Mouse (Mus musculus): Measurements from ENCODE around the gene Asb16. TPM values are rescaled to one million over a fixed set of nuclear protein-coding genes. Genes with fewer than 3 reads are reported as not detected.

The Asb16 gene
- polyA plus RNA-seq (2012; rRNA removed): 0.37 and 0.42 TPM in 2 replicates

DNA sequence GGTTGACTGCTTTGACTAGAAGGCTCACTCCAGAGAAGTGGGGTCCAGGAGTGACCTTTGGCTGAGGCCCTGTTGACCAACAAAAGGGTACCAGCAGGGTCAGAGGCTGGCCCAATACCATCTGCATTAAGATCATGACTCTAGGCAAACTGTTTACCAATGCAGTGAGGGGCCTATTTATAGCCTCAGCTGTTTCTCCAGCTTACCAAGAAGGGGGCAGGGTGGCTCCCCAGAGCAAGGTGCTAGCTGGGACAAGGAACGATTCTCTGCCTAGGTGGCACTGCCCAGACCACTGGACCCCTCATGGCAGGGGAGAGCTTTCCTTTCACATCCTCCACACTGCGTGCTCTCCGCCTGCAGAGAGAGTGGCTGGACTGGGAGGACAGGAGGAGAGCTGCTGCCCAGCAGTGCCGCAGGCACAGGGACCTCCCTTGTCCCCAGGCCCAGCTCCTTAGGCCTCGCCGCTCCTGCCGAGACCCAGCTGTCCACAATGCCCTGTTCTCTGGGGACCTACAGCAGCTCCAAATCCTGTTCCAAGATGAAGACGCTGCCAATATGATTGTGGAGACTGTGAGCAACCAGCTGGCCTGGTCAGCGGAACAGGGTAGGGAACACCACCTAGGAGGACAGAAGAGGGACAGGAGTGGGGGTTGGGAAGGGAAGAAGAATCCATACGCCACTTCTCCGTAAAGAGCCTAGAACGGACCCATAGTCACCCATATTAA is at the start of gene Asb16:
Asb16 (plus strand) TSS at position 224 of the 725 bp plus-strand sequence.

DNA sequence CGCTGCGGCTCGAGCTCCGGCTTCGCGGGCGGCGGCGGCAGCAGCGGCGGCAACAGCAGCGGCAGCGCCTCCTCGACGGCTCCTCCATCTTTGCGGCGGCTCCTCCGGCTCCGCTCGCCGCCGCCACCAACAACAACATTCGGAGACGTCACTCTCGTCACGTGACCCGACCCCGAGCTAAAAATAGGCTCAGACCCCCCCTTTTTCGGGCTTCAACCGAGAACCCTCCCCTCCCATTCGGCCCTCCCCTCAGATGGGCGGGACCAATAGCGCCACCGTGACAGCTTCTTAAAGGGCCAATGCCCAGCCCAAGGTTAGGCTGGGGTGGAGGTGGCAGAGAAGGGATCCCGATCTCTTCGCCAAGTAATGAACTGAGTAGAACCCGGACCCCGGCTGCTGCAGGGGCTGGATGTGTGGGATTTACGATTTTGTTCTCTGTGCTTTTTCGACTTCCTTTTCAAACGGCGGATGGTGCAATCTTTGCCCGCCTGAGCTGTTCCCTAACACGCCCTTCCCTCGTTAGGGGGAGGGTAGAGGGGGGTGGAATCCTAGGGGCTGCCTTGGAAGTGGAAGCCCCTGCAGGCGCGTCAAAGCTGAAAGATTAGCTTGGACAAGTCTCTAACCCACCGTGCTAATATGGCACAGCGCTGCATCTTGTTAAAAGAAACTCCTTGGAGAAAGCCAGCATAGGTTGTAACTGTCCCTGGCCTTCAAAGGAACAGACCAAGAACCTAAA is 38.4 kb upstream of the Asb16 start, which contains the start of gene Hdac5:
Hdac5 (minus strand) TSS at position 161 of the 736 bp plus-strand sequence.

DNA sequence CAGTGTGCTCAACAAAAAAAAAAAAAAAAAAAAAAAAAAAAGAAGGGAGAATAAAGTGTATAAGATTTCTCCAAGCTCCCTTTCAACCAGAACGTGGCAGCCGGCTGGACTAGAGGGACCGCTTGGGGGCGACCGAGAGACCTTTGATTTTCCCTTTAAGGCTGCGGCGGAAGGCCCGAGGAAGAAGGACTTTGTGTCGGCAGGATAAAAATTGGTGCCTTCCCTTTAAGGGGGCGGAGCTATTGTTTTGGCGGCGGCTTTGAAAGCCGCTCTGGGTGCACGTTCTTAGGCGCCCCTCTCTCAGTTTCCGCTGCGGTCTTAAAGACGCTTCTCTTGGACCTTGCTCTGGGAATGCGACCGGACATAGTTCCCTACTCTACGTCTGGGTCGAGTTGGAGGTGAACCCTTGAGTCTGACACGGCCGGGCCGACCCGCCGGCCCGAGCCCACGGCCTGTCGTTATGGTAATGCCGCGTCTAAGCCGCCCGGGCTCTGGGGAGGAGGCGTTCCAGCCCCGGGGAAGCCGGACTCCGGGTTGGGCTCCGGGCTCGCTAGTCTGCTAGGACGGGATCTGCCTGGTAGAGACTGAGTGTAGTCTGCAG is 19.8 kb upstream of the Asb16 start, which contains the start of gene BC030867:
BC030867 (plus strand) TSS at position 253 of the 601 bp plus-strand sequence.

DNA sequence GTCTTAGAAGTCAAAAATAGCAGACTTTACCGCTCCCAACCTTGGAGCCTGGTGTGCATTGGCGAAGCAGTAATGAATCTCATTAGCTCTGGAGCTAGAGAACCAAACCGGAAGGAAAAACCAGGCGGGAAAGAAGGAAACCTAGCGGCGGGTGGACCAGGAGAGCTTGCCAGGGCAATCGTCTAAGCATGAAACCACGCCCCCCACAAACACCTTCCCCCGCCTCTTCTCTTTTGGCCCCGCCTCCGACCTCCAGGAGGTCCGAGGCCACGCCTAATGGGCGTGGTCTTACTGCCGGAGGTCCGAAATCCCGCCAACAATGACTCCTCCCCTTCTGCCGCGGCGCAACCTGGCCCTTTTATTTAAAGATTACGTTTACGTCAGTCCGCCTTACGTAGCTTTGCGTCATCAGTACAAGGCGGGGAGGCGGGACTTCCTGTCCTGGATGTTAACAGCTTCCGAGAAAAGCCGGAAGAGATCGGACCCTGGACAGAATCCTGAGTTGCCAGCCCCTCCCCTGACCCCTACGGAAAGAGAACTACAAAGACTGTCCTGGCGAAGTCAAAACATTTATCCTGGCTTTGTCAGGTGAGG is 16.1 kb downstream of the Asb16 start, which contains the start of gene Tmub2:
Tmub2 (plus strand) TSS at position 431 of the 594 bp plus-strand sequence.

DNA sequence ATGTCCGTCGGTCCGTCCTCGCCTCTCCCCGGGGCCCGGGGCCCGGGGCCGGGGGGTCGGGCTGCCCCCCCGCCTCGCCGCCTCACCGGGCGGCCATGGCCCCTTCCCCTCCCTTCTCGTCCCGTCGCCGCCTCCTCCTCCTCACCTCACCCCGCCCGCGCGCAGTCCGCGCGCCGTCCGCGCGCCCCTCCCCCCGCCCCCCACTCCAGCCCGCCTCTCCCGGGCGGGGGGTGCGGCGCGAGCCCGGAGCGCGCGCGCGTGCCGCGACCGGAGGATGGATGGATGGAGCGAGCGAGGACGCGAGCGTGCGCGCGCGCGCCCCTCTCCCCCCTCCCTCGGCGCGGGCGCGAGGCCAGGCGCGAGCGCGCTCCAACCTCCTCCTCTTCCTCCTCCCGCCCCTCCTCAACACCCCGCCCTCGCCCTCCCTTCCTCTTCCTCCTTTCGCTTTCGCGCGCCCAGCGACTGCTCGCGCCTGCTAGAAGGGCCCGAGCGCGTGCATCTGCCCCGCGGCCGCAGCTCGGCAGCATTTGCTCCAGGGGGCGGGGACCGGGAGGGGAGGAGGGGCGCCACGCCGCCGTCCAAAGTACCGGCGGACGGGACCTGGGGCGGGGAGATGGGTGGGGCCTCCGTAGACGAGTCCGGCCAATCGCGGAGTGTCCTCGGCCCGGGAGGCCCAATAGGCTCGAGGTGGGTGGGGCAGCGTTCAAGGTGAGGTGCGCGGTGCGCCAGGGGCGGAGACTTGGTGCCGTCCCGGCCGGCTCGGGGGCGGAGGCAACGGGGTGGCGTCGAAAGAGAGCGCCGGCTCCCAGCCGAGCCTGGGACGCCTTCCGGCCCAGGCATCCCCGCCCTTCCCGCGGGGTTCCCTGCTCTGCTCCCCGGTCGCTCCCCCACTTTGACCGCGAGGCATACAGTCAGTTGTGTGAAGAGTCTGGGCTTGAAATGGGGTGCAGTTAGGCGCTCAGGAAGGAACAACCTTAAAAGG is 28.2 kb downstream of the Asb16 start, which contains the start of gene Atxn7l3:
Atxn7l3 (minus strand) TSS at position 141 of the 982 bp plus-strand sequence.

DNA sequence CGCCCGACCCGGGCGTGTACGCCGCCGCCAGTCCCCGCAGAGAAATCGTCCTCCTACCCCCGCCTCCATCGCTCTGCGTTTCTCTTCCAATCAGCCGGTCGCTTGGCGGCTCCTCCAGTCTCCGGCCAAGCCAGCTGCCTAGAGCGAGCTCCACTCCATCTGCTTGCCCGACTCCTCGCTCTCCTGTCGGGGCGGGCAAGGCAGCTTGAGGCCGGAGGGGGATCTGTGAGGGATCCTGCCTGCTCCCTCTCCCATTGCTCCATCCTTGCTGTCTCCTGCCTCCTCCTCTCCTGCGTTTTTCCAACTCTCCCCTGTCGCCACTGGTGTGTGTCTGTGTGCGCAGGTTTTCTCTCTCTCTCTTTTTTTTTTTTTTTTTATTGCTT is 50.9 kb downstream of the Asb16 start, which contains the start of gene Ubtf:
Ubtf (minus strand) TSS at position 333 of the 383 bp plus-strand sequence.

Other genes with a start within 250 kb of the Asb16 start
- gene Mpp3, start 240.3 kb upstream of the Asb16 start, polyA plus RNA-seq (2012; rRNA removed): 19.1 and 19.2 TPM in 2 replicates
- 13.3 and 16.6 TPM in 2 replicates for gene Cd300lg, start 227.2 kb upstream of the Asb16 start, polyA plus RNA-seq (2012; rRNA removed)
- gene Mpp2, start 180.2 kb upstream of the Asb16 start, polyA plus RNA-seq (2012; rRNA removed): 10.5 and 10.9 TPM in 2 replicates
- gene Ppy, start 167.4 kb upstream of the Asb16 start, polyA plus RNA-seq (2012; rRNA removed): not detected in 2 replicates
- not detected in 2 replicates for gene Pyy, start 160.9 kb upstream of the Asb16 start, polyA plus RNA-seq (2012; rRNA removed)
- gene Nags, start 123.2 kb upstream of the Asb16 start, polyA plus RNA-seq (2012; rRNA removed): 3.6 and 3.7 TPM in 2 replicates
- gene Tmem101, start 112.3 kb upstream of the Asb16 start, polyA plus RNA-seq (2012; rRNA removed): 37.3 and 46.7 TPM in 2 replicates
- 25.7 and 33.2 TPM in 2 replicates for gene Lsm12, start 83.4 kb upstream of the Asb16 start, polyA plus RNA-seq (2012; rRNA removed)
- 169 and 171 TPM in 2 replicates for gene G6pc3, start 79.1 kb upstream of the Asb16 start, polyA plus RNA-seq (2012; rRNA removed)
- gene Hdac5, start 38.6 kb upstream of the Asb16 start, polyA plus RNA-seq (2012; rRNA removed): 117 and 151 TPM in 2 replicates
- 6.4 and 10.6 TPM in 2 replicates for gene BC030867, start 19.9 kb upstream of the Asb16 start, polyA plus RNA-seq (2012; rRNA removed)
- gene Tmub2, start 16.2 kb downstream of the Asb16 start, polyA plus RNA-seq (2012; rRNA removed): 60.5 and 74.0 TPM in 2 replicates
- 46.0 and 47.7 TPM in 2 replicates for gene Atxn7l3, start 27.9 kb downstream of the Asb16 start, polyA plus RNA-seq (2012; rRNA removed)
- 35.3 and 42.8 TPM in 2 replicates for gene Ubtf, start 51.0 kb downstream of the Asb16 start, polyA plus RNA-seq (2012; rRNA removed)
- gene Slc4a1, start 97.5 kb downstream of the Asb16 start, polyA plus RNA-seq (2012; rRNA removed): 0.03 TPM in 1 of 2 replicates, not detected in the other
- gene Rundc3a, start 124.7 kb downstream of the Asb16 start, polyA plus RNA-seq (2012; rRNA removed): 4.5 and 5.9 TPM in 2 replicates
- gene Slc25a39, start 139.2 kb downstream of the Asb16 start, polyA plus RNA-seq (2012; rRNA removed): 573 and 609 TPM in 2 replicates
- 283 and 344 TPM in 2 replicates for gene Grn, start 161.6 kb downstream of the Asb16 start, polyA plus RNA-seq (2012; rRNA removed)
- gene Fam171a2, start 178.9 kb downstream of the Asb16 start, polyA plus RNA-seq (2012; rRNA removed): 102 and 124 TPM in 2 replicates
- 11.2 and 16.0 TPM in 2 replicates for gene Itga2b, start 201.4 kb downstream of the Asb16 start, polyA plus RNA-seq (2012; rRNA removed)

Data from ovary, adult 2 months (tissue).